Mouse (Mus musculus) embryo, embryonic 10.5 days (tissue): ENCODE measurements around the gene Wdr95.
"Not testable (repeated sequence)": the region's sequence is repeated elsewhere in the genome, so short reads cannot be mapped to it uniquely, and the experiment has no call there.

Experiments used
- DNase-seq: peaks from one replicate; pipeline ENCODE4 v3.0.0-alpha.2; 2015; ENCODE audit warnings: low spot score

Gene Wdr95

DNA sequence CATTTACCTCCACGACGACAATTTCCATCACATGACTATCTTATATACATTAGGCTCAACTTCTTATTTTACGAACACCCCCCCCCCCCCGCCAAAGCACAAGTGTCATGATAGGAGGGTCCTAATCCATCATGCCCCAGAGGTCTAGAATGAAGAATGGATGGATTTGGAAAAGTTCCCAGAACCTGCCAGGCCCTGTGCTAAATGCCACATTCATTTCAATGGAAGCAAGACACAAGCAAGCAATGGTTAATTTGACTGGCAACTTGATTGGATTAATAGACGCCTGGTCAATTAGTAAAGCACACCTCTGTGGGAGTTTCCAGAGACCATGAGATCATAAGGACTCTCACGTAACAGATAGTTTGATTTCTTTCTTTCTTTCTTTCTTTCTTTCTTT, 11.4 kb upstream of the Wdr95 start:
- no peak for DNase-seq

DNA sequence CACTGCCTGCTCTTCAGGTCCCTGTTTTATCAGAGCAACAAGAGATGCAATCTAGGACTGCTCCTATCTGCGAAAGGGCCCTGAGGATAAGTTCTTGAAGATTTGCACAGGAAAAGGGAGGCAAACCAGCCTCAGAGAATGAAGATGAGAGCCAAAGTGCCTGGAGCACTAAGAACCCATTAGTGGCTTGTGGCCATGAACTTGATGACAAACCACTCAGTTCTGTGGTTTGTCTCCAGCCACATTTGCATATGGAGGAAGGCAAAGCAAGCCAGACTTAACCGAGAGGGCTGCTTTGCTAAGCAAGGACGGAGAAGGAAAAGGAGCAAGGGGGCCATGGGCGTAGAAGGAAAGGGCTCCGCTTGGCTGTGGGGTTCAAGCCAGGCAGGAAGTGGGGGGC, 7.7 kb upstream of the Wdr95 start:
- no peak for DNase-seq

DNA sequence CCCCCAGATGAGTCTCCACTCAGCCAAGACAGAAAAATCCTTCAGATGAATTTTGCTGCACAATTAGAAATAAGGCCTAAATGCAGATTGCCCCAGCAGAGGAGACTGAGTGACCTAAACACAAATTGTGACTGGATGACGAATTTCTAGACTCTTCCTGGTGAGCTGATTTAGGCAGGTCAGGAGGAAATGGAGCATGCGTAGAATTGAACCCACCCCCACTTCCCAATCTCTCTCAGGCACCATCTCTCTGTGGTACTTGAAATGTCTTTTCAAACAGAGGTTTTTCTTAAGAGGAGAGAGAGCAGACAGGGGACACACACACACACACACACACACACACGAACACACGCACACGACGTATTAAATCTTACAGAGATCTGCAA, 4.6 kb upstream of the Wdr95 start:
- DNase-seq, result no peak

DNA sequence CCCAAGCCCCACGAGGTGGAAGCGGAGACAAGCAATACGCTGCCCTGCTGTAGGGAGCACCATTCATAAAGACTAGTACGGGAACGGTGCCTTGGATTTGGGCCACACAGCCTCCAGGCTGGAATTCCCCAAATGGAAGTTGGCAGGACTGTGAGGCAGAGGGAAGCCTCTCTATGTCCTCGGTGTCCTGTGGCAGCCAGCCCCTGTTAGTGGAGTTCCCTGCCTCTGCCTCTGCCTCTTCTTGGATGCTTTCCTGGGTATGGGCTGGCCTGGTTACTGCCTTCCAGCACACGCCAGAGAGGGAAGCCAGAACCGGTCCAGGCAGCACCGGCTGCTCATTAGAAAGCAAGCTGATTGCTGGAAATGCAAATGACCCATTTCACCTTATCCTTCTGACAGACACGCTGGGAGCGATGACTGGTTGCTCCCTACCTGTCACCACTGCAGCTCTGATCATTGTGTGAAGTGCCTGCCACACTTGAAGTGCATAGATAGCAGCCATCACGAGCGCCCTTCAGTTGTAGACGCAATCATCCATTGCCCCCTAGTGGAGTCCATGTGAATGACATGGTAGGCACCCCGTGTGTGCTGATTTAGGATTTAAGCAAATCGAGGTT, 4.1 kb upstream of the Wdr95 start:
- peak; percentile 94 for DNase-seq

DNA sequence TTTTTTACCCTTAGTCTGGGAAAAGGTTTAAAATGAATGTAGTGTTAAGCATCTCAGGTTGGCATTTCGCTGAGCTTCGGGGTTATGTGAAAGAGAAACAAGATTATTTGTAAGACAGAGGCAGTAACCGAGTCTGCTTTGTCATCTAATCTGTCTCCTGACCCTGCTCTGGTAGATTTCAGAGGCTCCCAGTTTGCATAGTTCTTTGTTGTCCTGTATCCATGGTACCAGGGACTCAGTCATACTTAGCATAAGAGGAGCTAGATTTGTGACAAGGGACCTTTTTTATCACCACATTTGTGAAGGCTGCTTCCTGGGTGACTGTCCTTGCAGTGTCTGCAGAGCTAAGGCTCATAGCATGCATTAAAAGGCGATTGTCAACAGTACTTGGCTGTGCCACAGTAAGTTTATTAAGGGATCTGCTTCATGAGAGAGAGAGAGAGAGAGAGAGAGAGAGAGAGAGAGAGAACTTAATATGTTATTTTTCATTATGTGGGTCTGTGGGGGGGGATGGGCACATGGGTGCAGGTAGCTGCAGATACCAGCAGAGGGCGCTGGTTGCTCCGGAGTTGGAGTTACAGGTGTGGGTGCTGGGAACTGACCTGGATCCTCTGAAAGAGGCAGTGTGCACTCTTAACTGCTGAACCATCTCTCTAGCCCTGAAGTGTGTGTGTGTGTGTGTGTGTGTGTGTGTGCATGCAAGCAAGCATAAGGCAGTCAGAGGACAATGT, 3.3 kb upstream of the Wdr95 start:
- DNase-seq, result peak; percentile 39

DNA sequence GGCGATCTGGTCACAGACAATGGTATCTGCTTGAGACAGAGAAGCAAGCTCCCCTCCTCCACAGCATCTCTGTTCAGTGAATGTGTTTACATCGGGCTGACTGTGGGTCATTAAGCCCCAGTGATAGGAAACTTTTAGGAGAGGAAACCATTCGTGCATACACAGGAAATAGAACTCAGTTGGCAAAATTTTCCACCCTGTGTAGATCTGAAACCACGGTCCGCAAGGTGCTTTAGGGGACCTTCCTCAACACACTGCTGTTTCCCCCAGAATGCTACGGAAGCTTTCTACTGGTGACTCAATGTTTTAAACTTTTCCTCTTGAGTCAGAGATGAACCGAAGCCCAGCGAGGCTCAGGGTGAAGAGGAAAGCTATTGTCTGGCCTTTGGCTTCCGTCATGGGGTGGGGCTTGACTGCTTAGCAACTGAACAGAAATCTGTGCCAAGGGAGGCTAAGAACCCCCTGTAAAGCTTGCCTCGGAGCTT, 2.0 kb upstream of the Wdr95 start:
- DNase-seq, result no peak

DNA sequence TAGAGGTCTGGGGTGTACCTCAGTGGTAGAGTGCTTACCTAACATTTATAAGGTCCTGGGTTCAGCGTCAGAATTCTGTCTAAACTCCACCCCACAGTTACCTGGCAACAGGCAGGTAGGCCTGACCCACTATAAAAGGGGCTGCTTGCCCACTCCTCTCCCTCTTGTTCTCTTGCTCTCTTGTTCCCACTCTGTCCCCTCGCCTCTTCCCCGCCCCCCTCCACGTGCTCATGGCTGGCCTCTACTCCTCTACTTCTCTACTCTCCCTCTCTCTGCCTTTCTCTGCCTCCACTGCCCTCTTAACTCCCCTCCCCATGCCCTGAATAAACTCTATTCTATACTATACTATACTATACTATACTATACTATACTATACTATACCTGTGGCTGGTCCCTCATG, 1.2 kb upstream of the Wdr95 start:
- DNase-seq, result not testable (repeated sequence)

DNA sequence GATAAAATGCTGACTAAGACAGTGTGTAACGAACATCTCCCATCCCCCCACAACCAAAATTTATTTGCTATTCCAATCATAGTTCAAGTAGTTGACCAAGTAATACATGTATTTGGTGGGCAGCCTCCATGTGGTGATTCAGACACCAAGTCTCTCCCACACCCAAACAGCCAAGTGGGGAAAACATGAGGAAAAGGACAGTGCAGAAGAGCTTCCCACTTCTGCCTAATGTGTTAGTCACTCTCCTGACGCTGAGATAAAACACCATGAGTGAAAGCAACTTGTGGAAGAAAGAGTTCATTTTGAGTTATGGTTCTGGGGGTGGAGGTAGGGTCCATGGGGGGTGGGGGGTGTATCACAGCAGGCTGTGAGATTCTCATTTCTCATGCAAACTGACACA, 5.4 kb downstream of the Wdr95 start:
- no peak for DNase-seq

DNA sequence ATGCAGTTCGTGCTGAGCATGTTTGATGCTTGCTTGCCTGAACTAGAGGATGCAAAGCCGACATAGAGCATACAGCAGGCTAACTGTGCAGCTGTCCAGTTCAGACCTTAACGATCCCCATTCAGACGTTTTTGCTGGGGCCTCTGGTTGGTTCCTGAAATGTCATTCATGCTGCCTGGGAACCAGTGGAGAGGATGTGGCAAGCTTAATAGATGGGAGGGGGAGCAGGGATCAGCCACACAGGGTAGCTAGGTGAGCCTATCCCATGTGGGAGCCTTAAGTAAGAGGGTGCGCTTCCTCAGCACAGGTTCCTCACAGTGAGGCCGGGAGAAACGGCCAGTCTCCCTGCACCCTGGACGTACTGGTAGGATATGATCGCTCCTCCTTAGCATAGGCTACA, 7.5 kb downstream of the Wdr95 start:
- DNase-seq, result no peak

DNA sequence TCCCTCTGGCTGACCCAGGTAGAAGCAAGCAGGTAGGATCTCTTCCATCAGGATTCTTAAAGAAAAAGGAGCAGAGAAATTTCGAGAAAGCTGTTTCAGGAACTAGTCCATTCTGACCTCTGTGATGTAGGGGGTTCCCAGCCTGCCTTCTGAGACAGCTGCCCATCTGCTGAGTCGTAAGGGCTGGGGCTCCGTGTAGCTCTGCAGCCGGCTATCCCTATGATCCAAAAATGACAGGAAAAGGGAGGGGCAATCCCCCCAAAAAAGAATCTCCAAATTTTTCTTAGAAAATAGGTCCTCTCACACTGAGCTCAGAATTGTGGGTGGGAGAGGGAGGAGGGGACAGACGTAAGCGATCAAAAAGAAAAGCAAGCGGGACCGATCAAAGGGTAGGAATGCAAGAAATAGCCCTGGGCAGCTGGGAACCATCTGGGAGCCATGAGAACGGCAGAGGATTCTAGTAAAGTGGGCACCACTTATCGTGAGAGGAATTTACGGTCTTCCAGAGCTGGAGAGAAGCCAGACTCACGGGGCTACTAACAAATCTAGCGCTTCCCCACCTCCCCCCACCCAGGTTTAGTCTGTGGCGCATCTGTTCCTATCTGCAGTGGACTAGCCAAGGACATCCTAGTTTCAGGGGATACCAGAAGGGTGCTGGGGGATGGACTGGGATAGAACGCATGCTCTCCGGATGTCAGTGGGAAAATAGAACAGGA, 9.5 kb downstream of the Wdr95 start:
- DNase-seq, result peak; percentile 61

DNA sequence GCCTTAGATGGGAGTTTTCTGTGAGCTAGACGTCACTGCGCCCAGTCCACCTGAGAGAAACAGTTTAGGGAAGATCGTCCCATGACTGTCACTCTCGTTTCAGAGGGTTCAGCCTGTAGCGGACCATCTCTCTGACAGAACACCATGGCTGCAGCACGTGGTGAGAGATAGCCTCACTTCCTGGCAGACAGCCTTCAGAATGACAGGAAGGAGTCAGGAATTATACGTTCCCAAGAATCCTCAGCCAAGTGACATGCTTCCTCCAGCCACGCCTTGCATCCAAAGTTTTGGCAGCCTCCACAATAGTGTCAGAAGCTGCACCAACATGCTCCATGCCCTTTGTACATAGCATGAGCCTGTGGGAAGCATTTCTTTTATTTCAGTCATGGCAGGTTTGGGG, 10.1 kb downstream of the Wdr95 start:
- DNase-seq, result no peak

DNA sequence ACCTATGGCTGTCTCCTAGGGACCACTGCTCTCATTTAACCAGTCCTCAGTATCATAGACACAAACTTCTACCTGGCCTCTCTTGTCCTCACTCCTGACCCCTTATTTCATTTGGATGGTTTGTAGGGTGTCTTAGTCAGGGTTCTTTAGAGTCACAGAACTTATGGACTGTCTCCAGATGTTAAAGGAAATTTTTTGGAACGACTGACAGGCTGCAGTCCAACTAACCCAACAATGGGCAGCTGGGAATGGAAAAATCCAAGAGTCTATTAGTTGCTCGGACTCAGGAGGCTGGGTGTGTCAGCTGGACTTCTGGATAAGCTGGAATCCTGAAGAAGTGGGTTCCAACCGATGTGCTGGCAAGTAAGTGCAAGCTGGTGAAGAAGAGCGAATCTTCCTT, 10.6 kb downstream of the Wdr95 start:
- DNase-seq, result no peak

DNA sequence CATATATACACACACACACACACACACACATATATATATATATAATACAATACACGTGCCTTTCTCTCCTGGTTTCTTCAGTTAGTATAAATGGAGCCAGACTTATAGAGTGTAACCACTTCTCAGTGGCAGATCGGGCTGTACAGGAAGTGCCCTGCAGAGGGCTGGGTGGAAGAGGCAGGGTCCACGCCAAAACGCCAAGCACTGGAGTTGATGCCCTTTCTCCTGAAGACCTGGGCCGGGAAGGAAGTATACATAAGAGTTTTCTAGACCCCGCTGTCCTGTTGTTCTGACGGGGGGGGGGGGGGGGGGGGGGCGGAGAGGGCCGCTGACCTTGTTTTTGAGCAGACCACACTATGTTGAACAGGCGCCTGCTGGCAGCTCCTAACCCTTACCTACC, 22.7 kb downstream of the Wdr95 start:
- DNase-seq, result no peak

DNA sequence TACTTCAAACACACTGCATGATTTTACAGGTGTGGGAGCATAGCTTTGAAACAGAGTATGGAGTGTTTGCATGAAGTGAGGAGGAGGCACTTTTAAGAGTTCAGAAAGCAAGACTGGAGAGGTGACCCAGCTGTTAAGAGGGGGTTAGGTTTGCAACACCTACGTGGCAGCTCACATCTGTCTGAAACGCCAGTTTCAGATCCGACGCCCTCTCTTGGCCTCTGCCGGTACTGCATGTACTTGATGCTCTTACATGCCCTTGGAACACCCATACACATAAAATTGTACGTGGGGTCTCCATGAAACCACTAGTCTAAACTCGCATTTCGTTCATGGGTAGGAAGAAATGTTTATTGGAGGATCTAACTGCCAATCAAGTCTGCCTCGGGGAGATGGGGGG, 24.3 kb downstream of the Wdr95 start:
- DNase-seq, result no peak

DNA sequence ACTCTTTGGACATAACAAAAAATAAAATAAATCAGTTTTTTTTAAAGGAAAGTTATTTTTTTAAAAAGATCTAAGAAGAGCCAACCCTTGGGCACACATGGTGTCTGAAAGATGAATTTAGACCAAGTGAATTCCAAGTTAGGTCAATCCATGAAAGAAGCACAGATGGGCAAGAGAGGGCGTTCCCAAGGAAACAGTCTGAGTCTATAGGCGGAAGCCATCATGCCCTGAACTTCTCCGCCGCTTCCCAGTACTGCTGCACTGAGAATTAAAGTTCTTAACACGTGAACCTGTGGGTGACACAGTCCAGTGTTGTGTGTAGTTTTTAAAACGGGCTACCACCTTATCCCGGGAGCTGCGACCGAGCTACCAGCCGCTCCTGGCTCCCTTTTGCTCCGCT, 24.9 kb downstream of the Wdr95 start:
- no peak for DNase-seq

DNA sequence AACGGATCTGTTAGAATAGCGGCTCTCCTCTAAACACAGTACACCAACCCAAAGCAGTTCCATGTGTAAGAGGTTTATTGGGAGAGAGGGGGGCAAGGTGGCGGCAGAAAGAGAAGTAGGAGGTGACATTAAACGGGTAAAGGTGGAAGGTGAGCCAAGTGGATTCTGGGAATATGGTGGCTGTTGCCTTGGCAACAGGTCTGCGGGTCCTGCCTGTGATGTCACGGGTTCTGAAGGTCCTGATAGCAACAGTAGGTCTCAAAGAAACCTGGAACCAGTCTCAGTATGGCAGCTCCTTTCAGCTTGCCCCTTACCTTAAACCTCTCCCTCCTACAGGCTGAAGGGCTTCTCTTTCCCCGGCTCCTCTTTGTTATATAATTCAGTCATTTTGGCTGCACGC, 25.9 kb downstream of the Wdr95 start:
- no peak for DNase-seq

DNA sequence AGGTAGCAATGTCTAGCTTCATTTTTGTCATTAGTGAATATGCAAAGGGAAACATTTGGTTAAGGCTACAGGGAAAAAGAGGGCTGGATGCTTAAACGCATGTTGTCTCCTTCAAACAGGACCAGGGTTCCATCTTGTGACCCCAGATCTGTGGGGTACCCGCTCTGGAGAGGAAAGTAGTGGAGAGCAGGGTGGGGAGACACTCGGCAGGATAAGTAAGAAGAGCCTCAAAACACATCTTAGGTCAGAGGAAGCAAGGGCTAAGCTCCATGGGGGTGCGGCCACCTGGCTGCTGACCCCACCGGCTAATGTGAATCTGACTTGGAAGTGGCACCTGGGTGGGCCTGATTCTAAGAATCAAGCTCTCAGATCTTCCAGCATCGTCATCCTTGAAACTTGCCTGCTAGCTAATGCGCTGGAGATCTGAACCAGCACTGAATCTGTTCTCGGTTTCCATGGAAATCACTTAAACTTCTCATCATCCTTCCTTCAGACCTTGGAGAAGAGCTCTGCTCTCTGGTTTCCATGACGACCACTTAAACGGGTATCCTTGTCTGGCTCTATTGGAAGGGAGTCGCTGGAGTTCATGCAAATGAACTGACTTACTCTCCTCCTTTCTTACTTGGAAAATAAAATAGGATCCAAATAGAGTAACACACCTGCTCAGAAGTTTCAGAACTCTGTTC, 32.6 kb downstream of the Wdr95 start:
- peak; percentile 46 for DNase-seq

DNA sequence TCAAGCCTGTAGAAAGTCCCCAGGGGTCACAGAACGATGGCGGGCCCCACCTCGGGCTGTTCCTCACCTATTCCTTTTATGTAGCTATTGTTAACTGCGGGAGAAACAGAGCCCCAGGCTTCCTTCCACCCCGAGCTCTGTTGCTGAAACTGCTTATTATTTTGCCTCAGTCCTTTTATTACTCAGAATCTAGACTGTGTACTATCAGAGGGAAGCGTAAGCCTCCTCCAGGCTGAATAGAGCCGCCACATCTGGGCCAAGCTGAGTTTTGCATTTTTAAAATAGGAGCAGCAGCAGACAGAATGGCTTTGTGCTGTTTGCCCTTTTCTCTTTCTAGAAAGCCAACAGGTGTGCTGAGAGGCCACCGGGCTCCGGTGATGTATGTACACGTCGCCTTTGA, 37.5 kb downstream of the Wdr95 start:
- DNase-seq, result no peak

DNA sequence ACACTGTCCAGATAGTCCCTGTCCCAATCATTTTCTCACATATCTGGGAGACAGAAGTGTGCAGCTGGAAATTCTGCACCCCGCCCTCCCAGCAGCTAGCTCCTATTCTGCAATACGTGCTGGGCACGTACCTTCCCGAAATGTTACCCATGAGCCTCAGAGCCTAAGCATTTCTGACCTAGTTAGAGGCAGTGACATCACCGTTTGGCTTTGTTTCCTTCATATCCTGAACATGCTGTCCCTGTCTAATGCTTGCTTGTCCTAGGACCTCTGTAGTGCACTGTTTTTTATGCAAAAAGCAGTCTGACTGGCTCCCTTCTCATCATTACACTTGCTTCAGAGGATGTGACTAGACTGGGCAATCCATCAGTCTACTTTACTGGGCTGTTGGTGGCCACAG, 38.5 kb downstream of the Wdr95 start:
- DNase-seq, result no peak

DNA sequence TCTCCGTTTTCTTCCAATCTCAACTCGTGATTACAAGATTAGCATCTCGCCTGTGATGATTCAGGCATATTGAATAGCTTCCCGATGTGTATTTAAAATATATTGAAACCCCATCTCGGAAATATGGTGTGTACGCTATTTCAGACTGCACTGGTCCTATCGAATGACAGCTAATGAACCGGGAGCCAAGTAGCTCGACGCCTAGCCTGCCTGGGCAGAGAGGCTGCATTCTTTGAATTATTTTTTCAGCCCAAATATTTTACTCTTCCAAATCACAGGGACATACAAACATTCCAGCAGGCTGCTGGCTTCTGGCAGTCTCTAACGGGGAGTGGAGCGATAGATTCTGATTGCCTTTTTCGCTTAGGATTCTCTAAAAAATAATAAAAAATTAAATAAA, 40.5 kb downstream of the Wdr95 start:
- no peak for DNase-seq

DNA sequence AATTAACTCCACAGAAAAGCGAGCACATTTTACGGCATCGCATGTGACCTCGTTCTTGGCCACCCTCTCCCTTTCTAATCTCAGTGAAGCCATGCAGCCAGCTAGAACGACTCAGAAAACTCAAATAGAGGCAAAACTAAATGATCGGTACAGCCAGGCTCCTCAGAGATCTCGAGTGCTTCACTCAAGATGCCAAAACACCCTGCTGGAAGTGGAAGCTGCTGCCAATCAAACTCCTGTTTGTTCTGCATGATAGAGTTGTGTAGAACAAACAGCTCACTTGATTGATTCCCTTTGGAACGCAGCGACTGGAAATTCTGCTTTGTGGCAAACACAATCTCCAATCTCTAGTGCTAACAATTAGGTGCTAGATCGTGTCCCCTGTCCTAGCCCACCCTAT, 48.5 kb downstream of the Wdr95 start:
- no peak for DNase-seq

DNA sequence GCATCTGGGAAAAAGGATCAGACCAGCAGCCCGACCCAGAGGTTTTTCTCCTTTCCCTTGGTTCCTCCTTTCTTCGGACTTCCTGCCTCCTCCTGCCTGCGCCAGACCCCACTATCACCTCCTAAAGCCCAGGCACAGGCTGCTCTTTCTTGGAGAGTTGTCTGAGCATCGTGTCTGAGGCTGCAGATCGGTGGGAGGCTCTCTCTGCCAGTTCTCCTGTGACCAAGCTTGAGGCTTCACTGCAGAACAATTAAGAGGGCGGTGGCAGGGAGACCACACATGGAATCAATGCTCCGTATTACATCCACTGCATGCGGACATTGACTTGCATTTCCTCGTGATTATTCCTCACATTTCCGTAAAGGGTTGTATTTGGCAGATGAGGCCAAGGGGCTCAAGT, 49.0 kb downstream of the Wdr95 start:
- DNase-seq, result no peak
